Mouse (Mus musculus) kidney, embryonic 16.5 days (tissue): Measurements from ENCODE around the gene Mpp6. TPM values are rescaled to one million over a fixed set of nuclear protein-coding genes. Genes with fewer than 3 reads are reported as not detected.

ENCODE experiments used
- ATAC-seq: fragments of 200-750 bp; cut with Nextera tagmentation; 2 replicates; pipeline ENCODE4 v1.8.0; 2017; ENCODE audit warnings: moderate TSS enrichment; ENCODE audit not compliant: low FRiP score, low TSS enrichment
- H3K27ac ChIP-seq: fragments of 300-500 bp; sonication (generic); 2 replicates; pipeline ENCODE4 v1.5.1; 2014; ENCODE audit warnings: low read length
- H3K27me3 ChIP-seq: fragments of 300-500 bp; sonication (generic); 2 replicates; pipeline ENCODE4 v1.6.1; 2014; ENCODE audit warnings: low read length, control low read depth, mixed read lengths; ENCODE audit not compliant: insufficient read depth
- H3K36me3 ChIP-seq: fragments of 300-500 bp; sonication (generic); 2 replicates; pipeline ENCODE4 v1.6.1; 2014; ENCODE audit warnings: low read length, control low read depth, mixed read lengths; ENCODE audit not compliant: insufficient read depth
- H3K4me1 ChIP-seq: fragments of 300-500 bp; sonication (generic); 2 replicates; pipeline ENCODE4 v1.6.1; 2014; ENCODE audit warnings: low read length, control low read depth, mixed read lengths; ENCODE audit not compliant: insufficient read depth
- H3K4me2 ChIP-seq: fragments of 300-500 bp; sonication (generic); replicated peaks from 2 replicates; pipeline ENCODE4 v1.6.1; 2014; ENCODE audit warnings: low read depth, low read length
- H3K4me3 ChIP-seq: fragments of 300-500 bp; sonication (generic); 2 replicates; pipeline ENCODE4 v1.5.1; 2014; ENCODE audit warnings: mild to moderate bottlenecking, low read length
- H3K9ac ChIP-seq: fragments of 300-500 bp; sonication (generic); replicated peaks from 2 replicates; pipeline ENCODE4 v1.6.1; 2014; ENCODE audit warnings: low read length
- H3K9me3 ChIP-seq: fragments of 300-500 bp; sonication (generic); 2 replicates; pipeline ENCODE4 v1.6.1; 2016; ENCODE audit warnings: low read length, control low read depth
- WGBS: fragments of 180-500 bp; shearing (Covaris S2); extraction: QIAGEN DNeasy Blood & Tissue Kit; methylation state at CpG from one replicate; pipeline ENCODE4 v1.1.7; 2014; 5-methylcytosine and 5-hydroxymethylcytosine counted together
- polyA plus RNA-seq: library from polyadenylated mRNA; unstranded; fragments of >200 nt; fragmentation: Nextera tagmentation; extraction: Ambion mirVana; gene quantifications from 2 replicates; pipeline ENCODE4 v1.2.1, GENCODE M21; 2015

Gene Mpp6
- polyA plus RNA-seq, 1 experiment from 2014 or later = 81.5 TPM

DNA sequence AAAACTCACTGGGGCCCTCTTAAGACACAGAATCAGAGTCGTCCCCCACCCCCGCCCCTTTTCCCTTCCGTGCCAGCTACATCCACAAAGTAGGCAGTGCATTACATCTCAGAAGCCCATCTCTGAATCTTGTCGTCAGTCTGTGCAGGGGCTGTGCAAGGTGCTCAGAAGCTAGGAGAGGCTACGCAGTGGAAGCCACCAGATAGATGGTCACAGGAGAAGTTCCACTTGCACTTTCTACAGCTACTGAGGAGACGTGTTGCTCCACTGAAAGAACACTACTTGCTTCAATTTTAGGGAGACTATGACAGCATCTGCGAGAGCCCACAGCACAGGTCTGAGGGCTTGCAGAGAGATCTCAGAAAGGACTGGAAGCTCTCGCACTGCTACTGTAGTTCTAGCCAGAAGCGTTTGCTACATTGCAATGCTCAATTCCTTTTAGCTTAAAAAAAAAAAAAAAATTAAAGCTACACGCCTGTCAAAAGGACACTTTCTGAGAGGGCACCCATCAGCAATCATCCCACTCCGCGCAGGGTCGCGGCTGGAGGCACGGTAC is 762 bp upstream of the Mpp6 start:
- Histone ChIP-seq H3K9ac (peak overlapping the region; percentile 93), H3K4me2 (peak overlapping the region; percentile 91), H3K9me3 (no peaks in the 10 kb centered on the region), H3K27ac (peak overlapping the region; percentile 83), H3K4me1 (peaks cover 27% of the 10 kb centered on the region), H3K36me3 (no peaks in the 10 kb centered on the region), H3K4me3 (peak overlapping the region; percentile 92), H3K27me3 (no peaks in the 10 kb centered on the region)
- WGBS = 2% methylated on average over 15 of the region's 15 CpGs
- ATAC-seq = peak; percentile 9; the same call in 1 of the 2 replicates

DNA sequence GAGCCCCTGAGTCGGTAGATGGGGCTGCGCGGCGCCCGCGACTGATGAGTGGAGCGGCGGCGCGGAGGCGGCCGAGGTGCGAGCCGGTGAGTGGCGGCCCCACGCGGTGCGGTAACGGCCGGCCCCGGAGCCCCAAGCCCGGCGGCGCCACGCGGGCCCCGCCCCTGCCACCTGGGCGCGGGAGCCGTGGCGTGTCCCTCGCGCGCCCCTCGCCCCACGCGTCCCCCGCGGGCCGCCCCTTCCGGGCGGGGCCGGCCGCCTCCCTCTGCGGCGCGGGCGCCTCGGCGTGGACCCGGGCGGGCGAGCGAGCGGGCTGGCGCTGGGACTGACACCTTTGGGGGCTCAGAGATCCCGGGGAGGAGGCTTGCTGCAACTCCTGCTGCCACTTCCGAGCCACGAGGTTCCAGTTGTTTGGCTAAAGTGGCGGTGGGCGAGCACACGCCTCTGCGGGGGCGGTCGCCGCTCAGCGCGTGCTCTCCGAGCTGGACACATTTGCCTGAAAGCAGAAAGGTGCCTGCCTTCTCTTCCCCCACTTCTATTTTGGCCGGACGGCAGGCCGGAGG is 419 bp downstream of the Mpp6 start:
- peak; percentile 81 for ATAC-seq
- WGBS = under 1% methylated on average over 72 of the region's 72 CpGs
- Histone ChIP-seq H3K27ac (peak overlapping the region; percentile 83), H3K9ac (peak overlapping the region; percentile 93), H3K27me3 (no peaks in the 10 kb centered on the region), H3K4me2 (peak overlapping the region; percentile 91), H3K9me3 (no peaks in the 10 kb centered on the region), H3K36me3 (no peaks in the 10 kb centered on the region), H3K4me1 (peaks cover 27% of the 10 kb centered on the region), H3K4me3 (peak overlapping the region; percentile 92)

DNA sequence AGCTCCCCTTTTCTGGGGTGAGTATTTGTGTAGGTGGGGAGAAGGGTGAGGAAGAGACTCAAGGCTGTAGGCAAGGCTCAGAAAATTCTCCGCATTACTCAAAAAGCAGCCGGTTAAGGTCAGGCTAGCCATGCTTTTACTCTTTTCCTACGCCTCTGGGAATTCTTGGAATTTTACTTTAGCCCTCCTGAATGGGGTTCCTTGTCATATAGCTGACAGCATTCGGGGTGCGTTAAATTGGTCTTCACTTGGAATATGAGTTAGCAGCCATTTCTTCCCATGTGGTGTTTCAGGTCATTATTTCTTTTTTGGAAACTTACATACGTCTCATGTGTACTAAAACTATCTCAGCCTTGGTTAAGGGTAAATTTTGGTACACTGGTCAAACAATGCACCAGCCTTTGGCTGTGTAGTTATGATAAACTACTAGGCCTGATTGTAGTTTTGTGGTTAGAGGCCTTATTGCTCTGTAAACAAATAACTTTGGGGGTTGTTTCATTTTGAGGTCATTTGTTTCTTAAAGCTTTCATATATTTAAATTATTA is 1.1 kb downstream of the Mpp6 start:
- Histone ChIP-seq H3K9me3 (no peaks in the 10 kb centered on the region), H3K4me1 (peaks cover 27% of the 10 kb centered on the region), H3K4me2 (peak overlapping the region; percentile 91), H3K27me3 (no peaks in the 10 kb centered on the region), H3K9ac (peak overlapping the region; percentile 93), H3K27ac (peak overlapping the region; percentile 83; the same call in 1 of the 2 replicates), H3K36me3 (no peaks in the 10 kb centered on the region), H3K4me3 (peak overlapping the region; percentile 92)
- ATAC-seq = no peak
- 5% methylated on average over 6 of the region's 6 CpGs for WGBS

GRCm38 (mm10) chr6:50112775-50113174 is 2.7 kb downstream of the Mpp6 start:
- Histone ChIP-seq H3K27me3 (no peaks in the 10 kb centered on the region), H3K4me1 (peaks cover 34% of the 10 kb centered on the region), H3K4me3 (peak overlapping the region; percentile 13; the same call in 1 of the 2 replicates), H3K4me2 (peak overlapping the region; percentile 35), H3K9me3 (no peaks in the 10 kb centered on the region), H3K27ac (no peak overlapping the region), H3K36me3 (no peaks in the 10 kb centered on the region), H3K9ac (no peak overlapping the region)
- peak; percentile 79 for ATAC-seq
- 1% methylated on average over 8 of the region's 8 CpGs for WGBS

DNA sequence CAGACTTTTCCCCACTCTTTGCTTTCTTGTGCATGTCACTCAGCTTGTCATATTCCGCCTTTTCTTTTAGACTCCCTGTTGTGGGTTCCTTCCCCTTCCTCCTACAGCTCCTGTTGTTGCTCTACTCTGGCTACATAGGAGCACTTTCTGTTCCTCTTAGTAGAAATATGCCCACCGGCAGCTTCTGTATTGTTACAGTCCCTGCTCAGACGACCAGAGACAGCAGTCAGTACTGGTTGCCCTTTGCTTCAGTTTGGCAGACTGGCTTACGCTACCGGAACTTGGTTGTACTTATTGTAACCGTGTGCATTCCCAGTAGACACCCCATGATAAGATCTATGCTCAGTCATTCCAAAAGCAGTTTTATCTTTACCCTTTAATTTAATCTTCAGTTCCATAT is 4.2 kb downstream of the Mpp6 start:
- Histone ChIP-seq H3K4me3 (no peak overlapping the region), H3K4me1 (peaks cover 25% of the 10 kb centered on the region; the same call in 1 of the 2 replicates), H3K9ac (no peak overlapping the region), H3K27ac (no peak overlapping the region), H3K27me3 (no peaks in the 10 kb centered on the region), H3K9me3 (no peaks in the 10 kb centered on the region), H3K4me2 (no peak overlapping the region), H3K36me3 (no peaks in the 10 kb centered on the region)
- no peak for ATAC-seq
- WGBS = 75% methylated on average over 6 of the region's 6 CpGs

- Histone ChIP-seq H3K9me3 (peaks cover 6% of the 10 kb centered on the region; the same call in 1 of the 2 replicates), H3K27ac (no peak overlapping the region), H3K4me3 (no peak overlapping the region), H3K9ac (no peak overlapping the region), H3K27me3 (no peaks in the 10 kb centered on the region), H3K4me1 (peaks cover 6% of the 10 kb centered on the region; the same call in 1 of the 2 replicates), H3K4me2 (no peak overlapping the region), H3K36me3 (peaks cover 10% of the 10 kb centered on the region; the same call in 1 of the 2 replicates)
- 63% methylated on average over 1 of the region's 1 CpGs for WGBS
- no peak for ATAC-seq
These were observed 10.9 kb downstream of the Mpp6 start for GRCm38 (mm10) chr6:50120931-50121330.

GRCm38 (mm10) chr6:50122835-50123234 is 12.8 kb downstream of the Mpp6 start:
- Histone ChIP-seq H3K4me3 (no peak overlapping the region), H3K4me1 (no peaks in the 10 kb centered on the region), H3K27me3 (no peaks in the 10 kb centered on the region), H3K27ac (no peak overlapping the region), H3K36me3 (peaks cover 14% of the 10 kb centered on the region), H3K4me2 (no peak overlapping the region), H3K9ac (no peak overlapping the region), H3K9me3 (peaks cover 11% of the 10 kb centered on the region; the same call in 1 of the 2 replicates)
- WGBS = 94% methylated on average over 4 of the region's 4 CpGs
- no peak for ATAC-seq

DNA sequence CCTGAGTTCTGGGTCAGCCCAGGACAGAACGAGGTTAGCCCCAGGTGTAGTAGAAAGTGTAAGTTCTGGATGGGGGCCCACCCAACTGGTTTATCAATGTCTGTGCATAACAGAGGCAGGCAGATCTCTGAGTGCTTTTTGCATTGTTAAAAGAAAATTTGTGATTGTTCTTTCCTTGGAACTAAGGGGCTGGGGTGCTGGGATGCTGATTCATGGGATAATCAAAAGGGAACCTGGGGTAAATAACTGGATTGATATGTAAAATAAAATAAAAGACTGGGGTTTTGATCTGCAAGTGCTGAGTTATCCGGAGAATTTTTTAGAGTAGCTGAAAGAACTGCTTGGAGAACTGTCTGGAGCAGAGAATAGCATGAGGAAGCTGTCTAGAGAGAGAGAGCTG is 14.2 kb downstream of the Mpp6 start:
- 84% methylated on average over 2 of the region's 2 CpGs for whole genome bisulfite sequencing
- Histone ChIP-seq H3K4me2 (no peak overlapping the region), H3K36me3 (peaks cover 16% of the 10 kb centered on the region), H3K27me3 (no peaks in the 10 kb centered on the region), H3K4me1 (no peaks in the 10 kb centered on the region), H3K27ac (no peak overlapping the region), H3K4me3 (no peak overlapping the region), H3K9ac (no peak overlapping the region), H3K9me3 (peaks cover 11% of the 10 kb centered on the region; the same call in 1 of the 2 replicates)
- ATAC-seq = no peak

DNA sequence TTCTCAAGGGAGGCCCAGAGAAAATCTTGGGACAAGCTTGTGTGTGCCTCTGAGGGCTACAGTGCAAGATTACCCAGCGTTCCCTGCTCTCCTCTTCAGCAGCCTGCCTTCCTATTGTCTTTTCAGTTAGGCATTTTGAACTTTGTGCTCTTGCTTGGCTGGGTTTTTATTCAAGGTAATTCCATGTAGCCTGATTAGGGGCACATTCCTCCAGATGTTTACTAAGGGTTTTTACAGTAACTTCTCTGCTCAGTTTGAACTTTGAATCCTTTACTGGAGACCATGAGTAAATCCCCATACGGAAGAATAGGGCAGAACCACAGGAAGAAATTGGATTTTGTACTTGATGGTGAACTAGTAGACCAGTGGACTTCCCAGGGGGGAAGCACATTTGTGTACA is 16.3 kb downstream of the Mpp6 start:
- no peaks in the 10 kb centered on the region for H3K4me1 ChIP-seq
- no peak for ATAC-seq
- 89% methylated on average over 2 of the region's 2 CpGs for WGBS
- H3K27ac ChIP-seq = no peak overlapping the region; the same call in 1 of the 2 replicates
- peaks cover 19% of the 10 kb centered on the region for H3K36me3 ChIP-seq
- H3K9ac ChIP-seq = no peak overlapping the region
- no peaks in the 10 kb centered on the region for H3K27me3 ChIP-seq
- H3K4me3 ChIP-seq = no peak overlapping the region
- no peak overlapping the region for H3K4me2 ChIP-seq
- peaks cover 11% of the 10 kb centered on the region; the same call in 1 of the 2 replicates for H3K9me3 ChIP-seq

GRCm38 (mm10) chr6:50127536-50127935 is 17.5 kb downstream of the Mpp6 start:
- Histone ChIP-seq H3K9me3 (peaks cover 5% of the 10 kb centered on the region; the same call in 1 of the 2 replicates), H3K36me3 (peaks cover 14% of the 10 kb centered on the region), H3K27ac (no peak overlapping the region), H3K9ac (no peak overlapping the region), H3K4me3 (no peak overlapping the region), H3K4me1 (peaks cover under 1% of the 10 kb centered on the region; the same call in 1 of the 2 replicates), H3K27me3 (no peaks in the 10 kb centered on the region), H3K4me2 (no peak overlapping the region)
- 96% methylated on average over 6 of the region's 6 CpGs for WGBS
- no peak for ATAC-seq
